Mouse (Mus musculus) brain, embryonic 14.5 days (tissue): ENCODE measurements at regions not wholly inside any gene's neighbourhood (a gene's known extent, or its start where the extent isn't known, plus 50 kb on each side); places are given as distances from the start of the nearest gene placed in this dataset.

Experiments
- DNase-seq: peaks from one replicate; pipeline ENCODE4 v3.0.0-alpha.2; 2011; ENCODE audit warnings: low read depth
- CTCF ChIP-seq: fragments of 200-500 bp; IDR thresholded peaks from 2 replicates; pipeline ENCODE4 v1.5.1; 2012; ENCODE audit warnings: inconsistent platforms, mild to moderate bottlenecking, moderate library complexity, borderline replicate concordance; ENCODE audit not compliant: insufficient read depth, insufficient read length; ENCODE audit errors: extremely low read depth
- POLR2A ChIP-seq: fragments of 200-500 bp; IDR thresholded peaks from 2 replicates; pipeline ENCODE4 v1.6.1; 2012; ENCODE audit warnings: mild to moderate bottlenecking, inconsistent platforms, borderline replicate concordance; ENCODE audit not compliant: poor library complexity, insufficient read depth, insufficient read length, severe bottlenecking; ENCODE audit errors: extremely low read depth

- TF ChIP-seq CTCF: no peak
- no peak for TF ChIP-seq POLR2A
- no peak for DNase-seq
Observed at GRCm38 (mm10) chr9:61271769-61272352, 100.3 kb upstream of the Tle3 start.

- no peak for DNase-seq
- TF ChIP-seq CTCF: no peak
- no peak for TF ChIP-seq POLR2A
Observed at GRCm38 (mm10) chr9:61274020-61274419, 98.1 kb upstream of the Tle3 start.

GRCm38 (mm10) chr9:61277369-61278215 is 94.6 kb upstream of the Tle3 start:
- TF ChIP-seq CTCF: peak; percentile 65; the same call in 1 of the 2 replicates
- TF ChIP-seq POLR2A: no peak
- peak; percentile 94 for DNase-seq

GRCm38 (mm10) chr9:61278216-61278758 is 93.9 kb upstream of the Tle3 start:
- no peak for TF ChIP-seq POLR2A
- no peak for TF ChIP-seq CTCF
- peak; percentile 94 for DNase-seq

GRCm38 (mm10) chr9:61279044-61279543 is 93.1 kb upstream of the Tle3 start:
- TF ChIP-seq POLR2A (no peak), CTCF (peak; percentile 16; the same call in 1 of the 2 replicates)
- peak; percentile 85 for DNase-seq

GRCm38 (mm10) chr9:61280856-61281582 is 91.1 kb upstream of the Tle3 start:
- no peak for DNase-seq
- TF ChIP-seq POLR2A: no peak
- TF ChIP-seq CTCF: no peak

GRCm38 (mm10) chr9:61283311-61283710 is 88.9 kb upstream of the Tle3 start:
- no peak for DNase-seq
- no peak for TF ChIP-seq CTCF
- no peak for TF ChIP-seq POLR2A

- no peak for TF ChIP-seq CTCF
- no peak for TF ChIP-seq POLR2A
Observed at GRCm38 (mm10) chr9:61284201-61285021, 87.8 kb upstream of the Tle3 start.

GRCm38 (mm10) chr9:61286561-61286960 is 85.6 kb upstream of the Tle3 start:
- no peak for DNase-seq
- TF ChIP-seq POLR2A (no peak), CTCF (no peak)

More at GRCm38 (mm10) chr9:61284201-61285021, 87.8 kb upstream of the Tle3 start:
- DNase-seq: peak; percentile 69

GRCm38 (mm10) chr9:61289117-61289516 is 83.0 kb upstream of the Tle3 start:
- TF ChIP-seq POLR2A (no peak), CTCF (no peak)
- no peak for DNase-seq

- TF ChIP-seq CTCF (no peak), POLR2A (no peak)
- no peak for DNase-seq
Observed at GRCm38 (mm10) chr9:61289713-61290112, 82.5 kb upstream of the Tle3 start.

GRCm38 (mm10) chr9:61291646-61292045 is 80.5 kb upstream of the Tle3 start:
- DNase-seq: no peak
- TF ChIP-seq CTCF (no peak), POLR2A (no peak)
